Mouse (Mus musculus): ENCODE results near the gene Slco3a1. TPM values are rescaled to one million over a fixed set of nuclear protein-coding genes. Genes with fewer than 3 reads are reported as not detected.

Gene Slco3a1
- polyA plus RNA-seq, 1 experiment from 2014 or later = 22.6 TPM

- no peak for ATAC-seq (replicated peaks; ENCODE audit: insufficient number of reproducible peaks, low FRiP score, low TSS enrichment)
- Histone ChIP-seq H3K4me2 (no peak overlapping the region), H3K9ac (ENCODE audit: low read depth, low read length) (no peak overlapping the region), H3K9me3 (replicated peaks; ENCODE audit: control insufficient read depth, low read length) (no peaks in the 10 kb centered on the region), H3K4me1 (ENCODE audit: control insufficient read depth, insufficient read depth, low read length) (no peaks in the 10 kb centered on the region), H3K27ac (ENCODE audit: low read depth, low read length) (no peak overlapping the region), H3K4me3 (ENCODE audit: low read depth, low read length) (no peak overlapping the region), H3K27me3 (ENCODE audit: control insufficient read depth, insufficient read depth, low read length) (no peaks in the 10 kb centered on the region), H3K36me3 (ENCODE audit: control insufficient read depth, insufficient read depth, low read length) (no peaks in the 10 kb centered on the region)
- WGBS (ENCODE audit: insufficient replicate concordance) = 86% methylated on average over 7 of the region's 7 CpGs
These were observed 13.5 kb downstream of the Slco3a1 start for GRCm38 (mm10) chr7:74540933-74541725.

GRCm38 (mm10) chr7:74536186-74536585 lies 18.4 kb downstream of the Slco3a1 start:
- whole genome bisulfite sequencing (ENCODE audit: insufficient replicate concordance) = 54% methylated on average over 4 of the region's 4 CpGs
- H3K4me2 ChIP-seq = no peak overlapping the region
- no peak overlapping the region for H3K4me3 ChIP-seq (ENCODE audit: low read depth, low read length)
- no peak overlapping the region for H3K9ac ChIP-seq (ENCODE audit: low read depth, low read length)
- H3K9me3 ChIP-seq (replicated peaks; ENCODE audit: control insufficient read depth, low read length) = no peaks in the 10 kb centered on the region
- H3K4me1 ChIP-seq (ENCODE audit: control insufficient read depth, insufficient read depth, low read length) = peaks cover 11% of the 10 kb centered on the region
- ATAC-seq (replicated peaks; ENCODE audit: insufficient number of reproducible peaks, low FRiP score, low TSS enrichment) = no peak
- no peaks in the 10 kb centered on the region for H3K27me3 ChIP-seq (ENCODE audit: control insufficient read depth, insufficient read depth, low read length)
- H3K36me3 ChIP-seq (ENCODE audit: control insufficient read depth, insufficient read depth, low read length) = no peaks in the 10 kb centered on the region
- H3K27ac ChIP-seq (ENCODE audit: low read depth, low read length) = no peak overlapping the region

- peak overlapping the region; percentile 31; the same call in 1 of the 2 replicates for H3K27ac ChIP-seq (ENCODE audit: low read depth, low read length)
- ATAC-seq (replicated peaks; ENCODE audit: insufficient number of reproducible peaks, low FRiP score, low TSS enrichment) = peak; percentile 59; the same call in 1 of the 2 replicates
- no peak overlapping the region for H3K4me3 ChIP-seq (ENCODE audit: low read depth, low read length)
- no peak overlapping the region for H3K4me2 ChIP-seq
- no peaks in the 10 kb centered on the region for H3K27me3 ChIP-seq (ENCODE audit: control insufficient read depth, insufficient read depth, low read length)
- H3K4me1 ChIP-seq (ENCODE audit: control insufficient read depth, insufficient read depth, low read length) = peaks cover 33% of the 10 kb centered on the region
- no peaks in the 10 kb centered on the region for H3K9me3 ChIP-seq (replicated peaks; ENCODE audit: control insufficient read depth, low read length)
- H3K36me3 ChIP-seq (ENCODE audit: control insufficient read depth, insufficient read depth, low read length) = no peaks in the 10 kb centered on the region
- WGBS (ENCODE audit: insufficient replicate concordance) = 32% methylated on average over 7 of the region's 7 CpGs
- H3K9ac ChIP-seq (ENCODE audit: low read depth, low read length) = no peak overlapping the region
These were observed 23.0 kb downstream of the Slco3a1 start for GRCm38 (mm10) chr7:74531468-74532097.

GRCm38 (mm10) chr7:74529877-74530276 lies 24.7 kb downstream of the Slco3a1 start:
- H3K9ac ChIP-seq (ENCODE audit: low read depth, low read length) = no peak overlapping the region
- ATAC-seq (replicated peaks; ENCODE audit: insufficient number of reproducible peaks, low FRiP score, low TSS enrichment) = no peak
- H3K4me3 ChIP-seq (ENCODE audit: low read depth, low read length) = no peak overlapping the region
- no peaks in the 10 kb centered on the region for H3K27me3 ChIP-seq (ENCODE audit: control insufficient read depth, insufficient read depth, low read length)
- peaks cover 40% of the 10 kb centered on the region for H3K4me1 ChIP-seq (ENCODE audit: control insufficient read depth, insufficient read depth, low read length)
- no peaks in the 10 kb centered on the region for H3K36me3 ChIP-seq (ENCODE audit: control insufficient read depth, insufficient read depth, low read length)
- H3K27ac ChIP-seq (ENCODE audit: low read depth, low read length) = peak overlapping the region; percentile 42; the same call in 1 of the 2 replicates
- H3K4me2 ChIP-seq = no peak overlapping the region
- H3K9me3 ChIP-seq (replicated peaks; ENCODE audit: control insufficient read depth, low read length) = no peaks in the 10 kb centered on the region
- WGBS (ENCODE audit: insufficient replicate concordance) = 65% methylated on average over 2 of the region's 2 CpGs

GRCm38 (mm10) chr7:74529183-74529757 lies 25.3 kb downstream of the Slco3a1 start:
- Histone ChIP-seq H3K4me1 (ENCODE audit: control insufficient read depth, insufficient read depth, low read length) (peaks cover 42% of the 10 kb centered on the region), H3K27me3 (ENCODE audit: control insufficient read depth, insufficient read depth, low read length) (no peaks in the 10 kb centered on the region), H3K4me3 (ENCODE audit: low read depth, low read length) (no peak overlapping the region), H3K36me3 (ENCODE audit: control insufficient read depth, insufficient read depth, low read length) (no peaks in the 10 kb centered on the region), H3K9ac (ENCODE audit: low read depth, low read length) (no peak overlapping the region), H3K4me2 (no peak overlapping the region), H3K9me3 (replicated peaks; ENCODE audit: control insufficient read depth, low read length) (no peaks in the 10 kb centered on the region), H3K27ac (ENCODE audit: low read depth, low read length) (peak overlapping the region; percentile 42)
- ATAC-seq (replicated peaks; ENCODE audit: insufficient number of reproducible peaks, low FRiP score, low TSS enrichment) = no peak
- WGBS (ENCODE audit: insufficient replicate concordance) = 25% methylated on average over 4 of the region's 4 CpGs

GRCm38 (mm10) chr7:74528182-74528581 lies 26.4 kb downstream of the Slco3a1 start:
- H3K9me3 ChIP-seq (replicated peaks; ENCODE audit: control insufficient read depth, low read length) = no peaks in the 10 kb centered on the region
- peaks cover 41% of the 10 kb centered on the region for H3K4me1 ChIP-seq (ENCODE audit: control insufficient read depth, insufficient read depth, low read length)
- no peak overlapping the region for H3K27ac ChIP-seq (ENCODE audit: low read depth, low read length)
- WGBS (ENCODE audit: insufficient replicate concordance) = 79% methylated on average over 5 of the region's 5 CpGs
- no peak for ATAC-seq (replicated peaks; ENCODE audit: insufficient number of reproducible peaks, low FRiP score, low TSS enrichment)
- no peak overlapping the region for H3K4me2 ChIP-seq
- no peak overlapping the region for H3K4me3 ChIP-seq (ENCODE audit: low read depth, low read length)
- no peaks in the 10 kb centered on the region for H3K27me3 ChIP-seq (ENCODE audit: control insufficient read depth, insufficient read depth, low read length)
- H3K9ac ChIP-seq (ENCODE audit: low read depth, low read length) = no peak overlapping the region
- no peaks in the 10 kb centered on the region for H3K36me3 ChIP-seq (ENCODE audit: control insufficient read depth, insufficient read depth, low read length)

GRCm38 (mm10) chr7:74527689-74528088 lies 26.9 kb downstream of the Slco3a1 start:
- Histone ChIP-seq H3K4me1 (ENCODE audit: control insufficient read depth, insufficient read depth, low read length) (peaks cover 41% of the 10 kb centered on the region), H3K9ac (ENCODE audit: low read depth, low read length) (no peak overlapping the region), H3K27me3 (ENCODE audit: control insufficient read depth, insufficient read depth, low read length) (no peaks in the 10 kb centered on the region), H3K9me3 (replicated peaks; ENCODE audit: control insufficient read depth, low read length) (no peaks in the 10 kb centered on the region), H3K27ac (ENCODE audit: low read depth, low read length) (no peak overlapping the region), H3K36me3 (ENCODE audit: control insufficient read depth, insufficient read depth, low read length) (no peaks in the 10 kb centered on the region), H3K4me3 (ENCODE audit: low read depth, low read length) (no peak overlapping the region), H3K4me2 (no peak overlapping the region)
- 72% methylated on average over 6 of the region's 6 CpGs for WGBS (ENCODE audit: insufficient replicate concordance)
- ATAC-seq (replicated peaks; ENCODE audit: insufficient number of reproducible peaks, low FRiP score, low TSS enrichment) = no peak

- no peak overlapping the region for H3K9ac ChIP-seq (ENCODE audit: low read depth, low read length)
- no peak for ATAC-seq (replicated peaks; ENCODE audit: insufficient number of reproducible peaks, low FRiP score, low TSS enrichment)
- peaks cover 43% of the 10 kb centered on the region for H3K4me1 ChIP-seq (ENCODE audit: control insufficient read depth, insufficient read depth, low read length)
- no peaks in the 10 kb centered on the region for H3K9me3 ChIP-seq (replicated peaks; ENCODE audit: control insufficient read depth, low read length)
- no peaks in the 10 kb centered on the region for H3K27me3 ChIP-seq (ENCODE audit: control insufficient read depth, insufficient read depth, low read length)
- no peak overlapping the region for H3K4me2 ChIP-seq
- H3K36me3 ChIP-seq (ENCODE audit: control insufficient read depth, insufficient read depth, low read length) = no peaks in the 10 kb centered on the region
- H3K4me3 ChIP-seq (ENCODE audit: low read depth, low read length) = no peak overlapping the region
- 64% methylated on average over 4 of the region's 4 CpGs for WGBS (ENCODE audit: insufficient replicate concordance)
- no peak overlapping the region for H3K27ac ChIP-seq (ENCODE audit: low read depth, low read length)
These were observed 28.6 kb downstream of the Slco3a1 start for GRCm38 (mm10) chr7:74526030-74526429.

Data from heart, embryonic 11.5 days (tissue).